Mouse (Mus musculus) gastrocnemius, postnatal 36 days (tissue): ENCODE measurements around the gene Dydc2. TPM values are rescaled to one million over a fixed set of nuclear protein-coding genes. Genes with fewer than 3 reads are reported as not detected.
A peak's percentile ranks its signal among the peaks of the same experiment; 100 is the strongest.

Source experiments
- DNase-seq, 2 experiments: peaks; one replicate each; pipeline ENCODE4 v3.0.0; 2022
- intact Hi-C: fragments of 180-260 bp; cut with DNase I; formaldehyde crosslinking; loops from one replicate; pipeline ENCODE4 v1.15.1; 2025
- total RNA-seq, 2 experiments: library from RNA; stranded (reverse); gene quantifications; 2 replicates each; pipeline ENCODE4 v1.2.3; 2021

Dydc2 gene
- total RNA-seq, 2 experiments from 2014 or later = not detected

GRCm38 (mm10) chr14:41047402-41047801 lies 21.6 kb downstream of the Dydc2 start:
- DNase-seq = no peak
- intact Hi-C loops = no loop called here

GRCm38 (mm10) chr14:41035146-41035798 lies 33.7 kb downstream of the Dydc2 start:
- DNase-seq = peak in 1 of 2 experiments; percentile 42
- intact Hi-C loops = loop anchor here (1.0 kb wide), 1 partner anchor 56 kb away; no protein-coding TSS in a partner anchor

- intact Hi-C loops = loop anchor here (1.0 kb wide), 1 partner anchor 116 kb away; no protein-coding TSS in a partner anchor
- DNase-seq = peak; percentile 42 to 58
Observed at GRCm38 (mm10) chr14:41033135-41034110, 35.6 kb downstream of the Dydc2 start.

- DNase-seq = no peak
- intact Hi-C loops = no loop called here
Observed at GRCm38 (mm10) chr14:41030989-41031513, 38.0 kb downstream of the Dydc2 start.

- intact Hi-C loops = no loop called here
- no peak for DNase-seq
Observed at GRCm38 (mm10) chr14:41029303-41029702, 39.7 kb downstream of the Dydc2 start.

- intact Hi-C loops = no loop called here
- no peak for DNase-seq
Observed at GRCm38 (mm10) chr14:41025594-41026284, 43.3 kb downstream of the Dydc2 start.

GRCm38 (mm10) chr14:41025087-41025486 lies 43.9 kb downstream of the Dydc2 start:
- intact Hi-C loops = no loop called here
- DNase-seq = no peak

- DNase-seq = no peak
- intact Hi-C loops = no loop called here
Observed at GRCm38 (mm10) chr14:41021246-41021645, 47.8 kb downstream of the Dydc2 start.

- DNase-seq = no peak
- intact Hi-C loops = no loop called here
Observed at GRCm38 (mm10) chr14:41017460-41017859, 51.5 kb downstream of the Dydc2 start.

GRCm38 (mm10) chr14:41014701-41015240 lies 54.2 kb downstream of the Dydc2 start:
- DNase-seq = no peak
- intact Hi-C loops = no loop called here

- DNase-seq = peak; percentile 72 to 75
- intact Hi-C loops = no loop called here
Observed at GRCm38 (mm10) chr14:41013630-41014613, 55.1 kb downstream of the Dydc2 start, which contains the start of gene Fam213a. Fam213a (minus strand) TSS chr14:41013788.

- intact Hi-C loops = no loop called here
- DNase-seq = no peak
Observed at GRCm38 (mm10) chr14:41013143-41013542, 55.9 kb downstream of the Dydc2 start.

GRCm38 (mm10) chr14:41011916-41012315 lies 57.1 kb downstream of the Dydc2 start:
- no peak for DNase-seq
- intact Hi-C loops = no loop called here

GRCm38 (mm10) chr14:41008138-41008537 lies 60.9 kb downstream of the Dydc2 start:
- intact Hi-C loops = no loop called here
- DNase-seq = no peak

GRCm38 (mm10) chr14:41007641-41008040 lies 61.4 kb downstream of the Dydc2 start:
- DNase-seq = no peak
- intact Hi-C loops = no loop called here

GRCm38 (mm10) chr14:41006899-41007298 lies 62.1 kb downstream of the Dydc2 start:
- no peak for DNase-seq
- intact Hi-C loops = no loop called here

- no peak for DNase-seq
Observed at GRCm38 (mm10) chr14:41006263-41006662, 62.7 kb downstream of the Dydc2 start.

GRCm38 (mm10) chr14:41005716-41006115 lies 63.3 kb downstream of the Dydc2 start:
- intact Hi-C loops = no loop called here

More at GRCm38 (mm10) chr14:41006263-41006662, 62.7 kb downstream of the Dydc2 start:
- intact Hi-C loops = no loop called here

More at GRCm38 (mm10) chr14:41005716-41006115, 63.3 kb downstream of the Dydc2 start:
- no peak for DNase-seq
